Mouse (Mus musculus): ENCODE results near the gene C2cd3. TPM values are rescaled to one million over a fixed set of nuclear protein-coding genes. Genes with fewer than 3 reads are reported as not detected.

Gene C2cd3
- total and polyA plus RNA-seq, 2 experiments from 2014 or later: 9.2 to 18.3 TPM

DNA sequence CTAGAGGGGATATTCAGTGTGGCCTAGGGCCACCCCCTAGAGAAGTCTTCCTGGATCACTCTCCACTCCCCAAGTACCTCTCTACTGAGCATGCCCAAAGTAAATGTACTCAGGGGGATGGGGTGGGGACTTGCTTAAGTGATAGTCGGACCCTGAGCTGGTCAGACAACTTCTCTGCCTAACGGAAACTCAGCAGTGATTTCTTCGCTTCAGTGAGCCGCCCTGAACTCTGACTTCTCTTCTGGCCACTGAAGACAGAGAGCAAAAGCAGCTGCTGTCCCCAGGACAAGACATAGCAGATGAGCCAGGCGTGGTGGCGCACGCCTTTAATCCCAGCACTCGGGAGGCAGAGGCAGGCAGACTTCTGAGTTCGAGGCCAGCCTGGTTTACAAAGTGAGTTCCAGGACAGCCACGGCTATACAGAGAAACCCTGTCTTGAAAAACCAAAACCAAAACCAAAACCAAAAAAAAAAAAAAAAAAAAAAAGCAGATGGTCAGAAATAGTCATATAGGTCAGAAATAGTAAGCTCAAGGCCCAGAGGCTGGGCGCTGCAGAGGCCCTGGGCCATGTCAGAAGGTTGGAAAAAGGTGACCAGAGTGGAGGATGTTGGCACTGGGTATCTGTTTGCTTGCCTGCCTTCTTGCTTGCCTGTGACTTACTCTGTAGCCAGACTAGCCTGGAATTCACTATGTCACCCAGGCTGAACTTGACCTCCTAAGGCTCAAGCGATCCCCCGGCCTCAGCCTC is 132.9 kb downstream of the C2cd3 start:
- ATAC-seq (no peak), DNase-seq (ENCODE audit: low spot score) (no peak)
- 87% methylated on average over 13 of the region's 13 CpGs for WGBS
- H3K9me3 ChIP-seq (ENCODE audit: low read length): no peaks in the 10 kb centered on the region
- H3K4me3 ChIP-seq (ENCODE audit: low read length): no peak overlapping the region
- no peaks in the 10 kb centered on the region for H3K36me3 ChIP-seq (ENCODE audit: insufficient read depth, low read length)
- no peaks in the 10 kb centered on the region for H3K27me3 ChIP-seq (ENCODE audit: insufficient read depth, low read length)
- H3K4me2 ChIP-seq (ENCODE audit: low read depth, low read length): no peak overlapping the region
- no peak overlapping the region for H3K9ac ChIP-seq (replicated peaks; ENCODE audit: low read length)
- no peak overlapping the region for H3K27ac ChIP-seq
- no peaks in the 10 kb centered on the region for H3K4me1 ChIP-seq (ENCODE audit: insufficient read depth, low read length)
- TF ChIP-seq CTCF (IDR thresholded peaks at IDR 0.05; ENCODE audit: low read depth): no peak

DNA sequence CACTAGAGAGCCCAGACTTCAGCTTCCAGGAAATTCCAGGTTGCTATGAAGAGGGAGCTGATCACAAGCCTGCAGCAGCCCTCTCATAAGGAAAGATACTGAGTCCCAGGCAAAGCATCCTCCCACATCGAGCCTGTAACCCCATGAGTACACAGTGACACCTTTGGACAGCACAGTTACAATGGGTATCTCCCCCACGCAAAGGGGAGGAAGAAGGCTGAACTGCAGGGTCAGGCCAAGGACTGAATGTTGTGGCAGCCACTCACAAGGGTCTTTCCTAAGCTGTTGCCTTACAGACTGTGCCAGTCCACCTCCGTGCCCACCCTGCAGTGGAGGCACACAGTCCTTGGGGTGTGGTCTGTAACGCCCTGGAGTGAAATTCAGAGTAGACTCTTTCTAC is 134.5 kb downstream of the C2cd3 start:
- no peaks in the 10 kb centered on the region for H3K27me3 ChIP-seq (ENCODE audit: insufficient read depth, low read length)
- no peaks in the 10 kb centered on the region for H3K4me1 ChIP-seq (ENCODE audit: insufficient read depth, low read length)
- WGBS: 78% methylated on average over 4 of the region's 4 CpGs
- no peak overlapping the region for H3K9ac ChIP-seq (replicated peaks; ENCODE audit: low read length)
- DNase-seq (ENCODE audit: low spot score): no peak
- H3K36me3 ChIP-seq (ENCODE audit: insufficient read depth, low read length): no peaks in the 10 kb centered on the region
- H3K9me3 ChIP-seq (ENCODE audit: low read length): no peaks in the 10 kb centered on the region
- no peak overlapping the region for H3K27ac ChIP-seq
- no peak for TF ChIP-seq CTCF (IDR thresholded peaks at IDR 0.05; ENCODE audit: low read depth)
- H3K4me3 ChIP-seq (ENCODE audit: low read length): no peak overlapping the region
- ATAC-seq: no peak
- H3K4me2 ChIP-seq (ENCODE audit: low read depth, low read length): no peak overlapping the region

DNA sequence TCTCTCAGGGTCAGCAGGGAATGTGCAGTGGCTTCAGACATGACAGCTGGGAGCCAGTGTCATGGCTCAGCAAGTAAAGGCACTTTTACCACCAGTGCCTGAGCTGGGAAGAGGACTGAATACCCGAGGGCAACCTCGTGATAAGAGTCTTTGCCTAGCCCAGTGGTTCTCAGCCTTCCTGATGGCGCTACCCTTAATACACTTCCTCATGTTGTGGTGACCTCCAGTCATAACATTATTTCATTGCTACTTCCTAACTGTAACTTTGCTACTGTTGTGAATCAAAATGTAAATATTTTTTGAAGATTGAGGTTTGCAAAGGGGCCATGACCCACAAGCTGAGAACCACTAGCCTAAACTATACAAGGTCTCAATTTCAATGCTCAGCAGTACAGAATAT is 136.6 kb downstream of the C2cd3 start:
- Histone ChIP-seq H3K9me3 (ENCODE audit: low read length) (no peaks in the 10 kb centered on the region), H3K4me3 (ENCODE audit: low read length) (no peak overlapping the region), H3K36me3 (ENCODE audit: insufficient read depth, low read length) (no peaks in the 10 kb centered on the region), H3K4me2 (ENCODE audit: low read depth, low read length) (no peak overlapping the region), H3K4me1 (ENCODE audit: insufficient read depth, low read length) (no peaks in the 10 kb centered on the region), H3K27ac (no peak overlapping the region), H3K27me3 (ENCODE audit: insufficient read depth, low read length) (no peaks in the 10 kb centered on the region), H3K9ac (replicated peaks; ENCODE audit: low read length) (no peak overlapping the region)
- 79% methylated on average over 3 of the region's 3 CpGs for WGBS
- ATAC-seq (no peak), DNase-seq (ENCODE audit: low spot score) (no peak)
- no peak for TF ChIP-seq CTCF (IDR thresholded peaks at IDR 0.05; ENCODE audit: low read depth)

DNA sequence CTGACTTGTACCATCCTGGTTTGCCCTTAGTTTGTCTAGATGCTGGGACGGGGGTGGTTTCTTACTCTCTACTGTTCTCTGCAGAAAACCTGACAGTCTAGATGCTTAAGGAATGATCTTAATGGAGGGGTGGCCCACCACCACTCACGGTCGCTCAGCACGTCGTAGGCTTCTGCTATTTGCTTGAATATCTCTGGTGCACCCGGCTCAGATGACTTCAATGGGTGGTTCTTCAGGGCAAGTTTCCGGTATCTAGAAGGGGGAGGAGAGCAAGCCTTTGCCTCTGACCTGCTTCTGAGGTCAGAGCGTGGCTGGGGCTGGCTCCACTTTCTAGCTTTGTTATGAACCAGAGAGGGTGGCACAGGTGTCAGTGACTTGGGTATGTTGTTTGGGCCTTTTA is 139.6 kb downstream of the C2cd3 start:
- no peak overlapping the region for H3K27ac ChIP-seq
- WGBS: 83% methylated on average over 8 of the region's 8 CpGs
- ATAC-seq: no peak

DNA sequence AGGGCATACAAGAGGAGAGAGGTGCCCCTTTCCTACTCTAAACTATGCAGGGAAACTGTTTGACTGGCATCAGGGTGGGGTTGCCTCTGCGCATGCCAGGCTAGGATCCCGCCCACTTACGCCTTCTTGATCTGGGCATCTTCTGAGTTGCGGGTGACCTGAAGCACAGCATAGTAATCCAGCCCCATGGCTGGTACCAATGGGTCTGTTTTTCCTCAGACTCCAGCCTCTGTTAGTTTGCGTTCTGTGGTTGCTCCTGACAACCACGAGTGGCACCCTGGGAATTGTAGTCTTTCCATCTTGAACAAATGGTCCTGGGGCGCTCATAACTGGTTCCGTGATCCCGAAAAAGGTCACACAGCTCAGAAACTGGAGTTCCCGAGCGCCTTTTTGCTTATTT is 142.5 kb downstream of the C2cd3 start, which contains the start of gene Dnajb13:
Gene Dnajb13 (minus strand): TSS at position 388 of the 400 bp plus-strand sequence.
- H3K4me3 ChIP-seq (ENCODE audit: low read length): 0 out of 2 replicates have a peak within 1 kb of the TSS, but pooled peaks have one; percentile 6
- H3K27me3 ChIP-seq (ENCODE audit: insufficient read depth, low read length): no peaks in the 10 kb centered on the region
- H3K36me3 ChIP-seq (ENCODE audit: insufficient read depth, low read length): no peaks in the 10 kb centered on the region
- H3K4me2 ChIP-seq (ENCODE audit: low read depth, low read length): peak within 1 kb of the TSS; percentile 35
- no peak within 1 kb of the TSS for H3K9ac ChIP-seq (replicated peaks; ENCODE audit: low read length)
- no peak within 1 kb of the TSS for H3K27ac ChIP-seq
- ATAC-seq: peak; percentile 83
- no peaks in the 10 kb centered on the region for H3K4me1 ChIP-seq (ENCODE audit: insufficient read depth, low read length)
- TF ChIP-seq CTCF (IDR thresholded peaks at IDR 0.05; ENCODE audit: low read depth): no peak
- H3K9me3 ChIP-seq (ENCODE audit: low read length): no peaks in the 10 kb centered on the region
- DNase-seq (ENCODE audit: low spot score): peak; percentile 75
- 41% methylated on average over 11 of the region's 11 CpGs for WGBS

More for the DNA sequence above, 139.6 kb downstream of the C2cd3 start:
- Histone ChIP-seq H3K27me3 (ENCODE audit: insufficient read depth, low read length) (no peaks in the 10 kb centered on the region), H3K36me3 (ENCODE audit: insufficient read depth, low read length) (no peaks in the 10 kb centered on the region), H3K4me3 (ENCODE audit: low read length) (no peak overlapping the region), H3K9me3 (ENCODE audit: low read length) (no peaks in the 10 kb centered on the region), H3K4me1 (ENCODE audit: insufficient read depth, low read length) (no peaks in the 10 kb centered on the region), H3K9ac (replicated peaks; ENCODE audit: low read length) (no peak overlapping the region), H3K4me2 (ENCODE audit: low read depth, low read length) (no peak overlapping the region)
- TF ChIP-seq CTCF (IDR thresholded peaks at IDR 0.05; ENCODE audit: low read depth): no peak
- DNase-seq (ENCODE audit: low spot score): no peak

Other genes starting within 250 kb of the C2cd3 start
- gene Lipt2, start 213.0 kb upstream of the C2cd3 start, total RNA-seq (2014; rRNA removed): 13.8 and 20.1 TPM in 2 replicates
- gene Lipt2, start 213.0 kb upstream of the C2cd3 start, polyA plus RNA-seq (2015; fragmentation: Nextera tagmentation; extraction: Ambion mirVana): 19.2 and 19.5 TPM in 2 replicates
- gene Kcne3, start 195.7 kb upstream of the C2cd3 start, total RNA-seq (2014; rRNA removed): 0.47 TPM in 1 of 2 replicates, not detected in the other
- 0.25 and 0.33 TPM in 2 replicates for gene Kcne3, start 195.7 kb upstream of the C2cd3 start, polyA plus RNA-seq (2015; fragmentation: Nextera tagmentation; extraction: Ambion mirVana)
- 123 and 127 TPM in 2 replicates for gene Pgm2l1, start 144.8 kb upstream of the C2cd3 start, total RNA-seq (2014; rRNA removed)
- gene Pgm2l1, start 144.8 kb upstream of the C2cd3 start, polyA plus RNA-seq (2015; fragmentation: Nextera tagmentation; extraction: Ambion mirVana): 34.4 and 34.8 TPM in 2 replicates
- 9.3 and 15.2 TPM in 2 replicates for gene P4ha3, start 86.7 kb upstream of the C2cd3 start, total RNA-seq (2014; rRNA removed)
- 2.5 and 2.9 TPM in 2 replicates for gene P4ha3, start 86.7 kb upstream of the C2cd3 start, polyA plus RNA-seq (2015; fragmentation: Nextera tagmentation; extraction: Ambion mirVana)
- gene Ppme1, start 74 bp downstream of the C2cd3 start, total RNA-seq (2014; rRNA removed): 133 and 155 TPM in 2 replicates
- gene Ppme1, start 74 bp downstream of the C2cd3 start, polyA plus RNA-seq (2015; fragmentation: Nextera tagmentation; extraction: Ambion mirVana): 122 and 138 TPM in 2 replicates
- gene Ucp3, start 100.8 kb downstream of the C2cd3 start, total RNA-seq (2014; rRNA removed): 0.10 and 0.11 TPM in 2 replicates
- 0.16 TPM in 2 replicates for gene Ucp3, start 100.8 kb downstream of the C2cd3 start, polyA plus RNA-seq (2015; fragmentation: Nextera tagmentation; extraction: Ambion mirVana)
- 70.5 and 101 TPM in 2 replicates for gene Ucp2, start 121.1 kb downstream of the C2cd3 start, total RNA-seq (2014; rRNA removed)
- gene Ucp2, start 121.1 kb downstream of the C2cd3 start, polyA plus RNA-seq (2015; fragmentation: Nextera tagmentation; extraction: Ambion mirVana): 112 and 113 TPM in 2 replicates
- 3.9 and 7.1 TPM in 2 replicates for gene Dnajb13, start 142.7 kb downstream of the C2cd3 start, total RNA-seq (2014; rRNA removed)
- 6.4 and 7.2 TPM in 2 replicates for gene Dnajb13, start 142.7 kb downstream of the C2cd3 start, polyA plus RNA-seq (2015; fragmentation: Nextera tagmentation; extraction: Ambion mirVana)
- gene Coa4, start 164.8 kb downstream of the C2cd3 start, total RNA-seq (2014; rRNA removed): 2.8 and 7.6 TPM in 2 replicates
- 4.9 and 6.2 TPM in 2 replicates for gene Coa4, start 164.8 kb downstream of the C2cd3 start, polyA plus RNA-seq (2015; fragmentation: Nextera tagmentation; extraction: Ambion mirVana)
- gene Rab6a, start 235.2 kb downstream of the C2cd3 start, total RNA-seq (2014; rRNA removed): 241 and 270 TPM in 2 replicates
- 323 and 336 TPM in 2 replicates for gene Rab6a, start 235.2 kb downstream of the C2cd3 start, polyA plus RNA-seq (2015; fragmentation: Nextera tagmentation; extraction: Ambion mirVana)
- 26.8 and 29.8 TPM in 2 replicates for gene Mrpl48, start 236.1 kb downstream of the C2cd3 start, total RNA-seq (2014; rRNA removed)
- 97.5 and 100 TPM in 2 replicates for gene Mrpl48, start 236.1 kb downstream of the C2cd3 start, polyA plus RNA-seq (2015; fragmentation: Nextera tagmentation; extraction: Ambion mirVana)